Mouse (Mus musculus) olfactory bulb, adult 2 months (tissue): ENCODE measurements around the gene Gm9733. TPM values are rescaled to one million over a fixed set of nuclear protein-coding genes. Genes with fewer than 3 reads are reported as not detected.

Experiments used
- H3K27ac ChIP-seq: fragments of 200-500 bp; 2 replicates; pipeline ENCODE4 v1.5.1; 2012; ENCODE audit warnings: low read depth, low read length; ENCODE audit not compliant: insufficient read depth
- H3K4me1 ChIP-seq: fragments of 200-500 bp; 2 replicates; pipeline ENCODE4 v1.6.1; 2012; ENCODE audit warnings: low read length; ENCODE audit not compliant: control insufficient read depth, insufficient read depth
- H3K4me3 ChIP-seq: fragments of 200-500 bp; 2 replicates; pipeline ENCODE4 v1.5.1; 2012; ENCODE audit warnings: mild to moderate bottlenecking, low read depth, low read length, moderate library complexity; ENCODE audit not compliant: insufficient read depth
- CTCF ChIP-seq: fragments of 200-500 bp; IDR thresholded peaks from 2 replicates; pipeline ENCODE4 v1.5.1; 2012; ENCODE audit warnings: low read depth, mild to moderate bottlenecking, low read length, moderate library complexity; ENCODE audit not compliant: insufficient read depth
- POLR2A ChIP-seq: fragments of 200-500 bp; IDR thresholded peaks from 2 replicates; pipeline ENCODE4 v1.6.1; 2012; ENCODE audit warnings: mild to moderate bottlenecking, low read depth, low read length, moderate library complexity; ENCODE audit not compliant: insufficient read depth
- WGBS: fragments of 180-500 bp; shearing (Covaris S2); methylation state at CpG from one replicate; pipeline ENCODE4 v1.1.7; 2018; 5-methylcytosine and 5-hydroxymethylcytosine counted together
- polyA plus RNA-seq: library from polyadenylated mRNA; stranded (reverse); fragments of >200 nt; gene quantifications from 2 replicates; pipeline ENCODE4 v1.2.4, GENCODE M21; 2012; ENCODE audit warnings: low replicate concordance; ENCODE audit not compliant: missing spikeins, insufficient read depth, insufficient read length

Gm9733 gene
- polyA plus RNA-seq, 1 experiment: not detected

DNA sequence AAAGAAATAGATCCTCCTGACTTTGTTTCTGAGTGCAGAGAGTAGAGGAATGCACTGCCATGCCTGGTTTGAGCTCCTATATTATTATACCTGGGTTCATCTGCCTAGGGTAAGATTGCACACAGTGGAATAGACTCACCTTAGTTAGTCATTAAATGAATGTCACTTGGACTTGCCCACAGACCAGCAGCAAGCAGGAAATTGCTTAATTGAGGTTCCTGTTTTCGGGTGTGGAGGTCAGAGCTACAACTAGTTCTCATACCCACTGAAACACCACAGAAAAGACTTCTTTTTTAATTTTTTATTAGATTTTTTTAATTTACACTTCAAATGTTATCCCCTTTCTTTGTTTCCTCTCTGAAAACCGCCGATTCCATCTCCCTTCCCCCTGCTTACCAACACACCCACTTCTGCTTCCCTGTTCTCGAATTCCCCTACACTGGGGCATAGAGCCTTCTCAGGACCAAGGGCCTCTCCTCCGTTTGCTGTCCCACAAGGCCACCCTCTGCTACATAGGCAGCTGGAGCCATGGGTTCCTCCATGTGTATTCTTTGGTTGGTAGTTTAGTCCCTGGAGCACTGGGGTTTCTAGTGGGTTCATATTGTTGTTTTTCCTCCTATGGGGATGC, 56.1 kb downstream of the Gm9733 start:
- H3K4me3 ChIP-seq: no peak overlapping the region
- no peak overlapping the region for H3K27ac ChIP-seq
- 80% methylated on average over 5 of the region's 5 CpGs for WGBS
- TF ChIP-seq POLR2A (no peak), CTCF (no peak)
- H3K4me1 ChIP-seq: no peaks in the 10 kb centered on the region

DNA sequence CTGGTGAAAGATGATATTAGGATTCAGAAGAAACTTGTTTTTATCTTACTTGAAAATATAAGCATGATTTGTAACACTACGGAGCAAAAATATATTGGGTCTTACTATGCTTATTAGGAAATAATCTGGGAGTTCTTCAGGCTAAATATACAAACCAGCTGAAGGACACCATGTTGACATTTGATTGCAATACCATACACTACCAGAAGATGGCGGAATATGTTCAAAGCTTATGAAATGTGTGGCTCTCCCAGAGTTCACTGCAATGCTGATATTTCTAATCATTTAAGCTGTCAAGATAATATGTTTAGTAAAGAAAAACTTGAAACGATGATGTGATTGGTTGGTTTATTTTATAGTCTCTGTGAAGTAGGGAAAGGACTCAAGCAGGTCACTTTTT, 67.7 kb downstream of the Gm9733 start:
- Histone ChIP-seq H3K27ac (no peak overlapping the region), H3K4me1 (no peaks in the 10 kb centered on the region), H3K4me3 (no peak overlapping the region)
- TF ChIP-seq POLR2A (no peak), CTCF (no peak)
- 15% methylated on average over 3 of the region's 3 CpGs for WGBS

DNA sequence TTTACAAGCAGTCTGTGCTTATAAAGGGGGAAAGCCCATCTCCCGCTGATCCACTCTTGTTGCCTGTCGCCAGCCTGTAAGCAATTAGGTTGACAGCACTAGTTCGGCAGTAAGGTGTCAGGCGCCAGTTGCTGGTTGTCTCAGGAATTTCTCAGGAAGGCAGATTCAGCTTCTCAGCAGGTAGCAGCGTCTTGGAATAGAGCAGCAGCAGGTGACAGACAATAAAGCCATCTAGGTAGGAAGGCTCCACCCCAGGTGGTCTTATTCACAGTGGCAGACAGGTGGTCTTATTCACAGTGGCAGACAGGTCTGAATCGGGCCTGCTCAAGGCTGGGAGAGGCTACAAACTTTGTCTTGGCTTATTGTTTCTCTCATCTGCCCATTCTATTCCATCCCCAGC, 76.4 kb downstream of the Gm9733 start:
- 64% methylated on average over 6 of the region's 6 CpGs for WGBS
- no peaks in the 10 kb centered on the region for H3K4me1 ChIP-seq
- TF ChIP-seq POLR2A: no peak
- no peak for TF ChIP-seq CTCF
- no peak overlapping the region for H3K27ac ChIP-seq
- H3K4me3 ChIP-seq: no peak overlapping the region

Other genes starting within 250 kb of the Gm9733 start
- gene Sirpb1a, start 94.2 kb upstream of the Gm9733 start, polyA plus RNA-seq: not detected in 2 replicates
- gene Sirpb1b, start 242.8 kb upstream of the Gm9733 start, polyA plus RNA-seq: not detected in 2 replicates